Mouse (Mus musculus) intestine, postnatal 0 days (tissue): ENCODE measurements around the gene Rad51d. TPM values are rescaled to one million over a fixed set of nuclear protein-coding genes. Genes with fewer than 3 reads are reported as not detected.
A peak's percentile ranks its signal among the peaks of the same experiment; 100 is the strongest.

ENCODE experiments used
- ATAC-seq: fragments of 200-750 bp; cut with Nextera tagmentation; 2 replicates; pipeline ENCODE4 v1.8.0; 2017; ENCODE audit warnings: mild to moderate bottlenecking, moderate TSS enrichment, moderate library complexity
- H3K27ac ChIP-seq: fragments of 300-500 bp; sonication (generic); 2 replicates; pipeline ENCODE4 v1.5.1; 2014; ENCODE audit warnings: mild to moderate bottlenecking, low read depth, low read length, moderate library complexity
- H3K27me3 ChIP-seq: fragments of 300-500 bp; sonication (generic); replicated peaks from 2 replicates; pipeline ENCODE4 v1.6.1; 2014; ENCODE audit warnings: low read length, mixed read lengths; ENCODE audit not compliant: control insufficient read depth, insufficient read depth
- H3K36me3 ChIP-seq: fragments of 300-500 bp; sonication (generic); 2 replicates; pipeline ENCODE4 v1.6.1; 2014; ENCODE audit warnings: mild to moderate bottlenecking, moderate library complexity; ENCODE audit not compliant: control insufficient read depth, insufficient read depth
- H3K4me1 ChIP-seq: fragments of 300-500 bp; sonication (generic); replicated peaks from 2 replicates; pipeline ENCODE4 v1.6.1; 2014; ENCODE audit warnings: antibody characterized with exemption, low read length, mixed read lengths; ENCODE audit not compliant: control insufficient read depth, insufficient read depth
- H3K4me2 ChIP-seq: fragments of 300-500 bp; sonication (generic); replicated peaks from 2 replicates; pipeline ENCODE4 v1.6.1; 2014; ENCODE audit warnings: low read depth, mild to moderate bottlenecking, moderate library complexity
- H3K4me3 ChIP-seq: fragments of 300-500 bp; sonication (generic); 2 replicates; pipeline ENCODE4 v1.5.1; 2014; ENCODE audit warnings: low read depth, low read length
- H3K9ac ChIP-seq: fragments of 300-500 bp; sonication (generic); 2 replicates; pipeline ENCODE4 v1.6.1; 2014; ENCODE audit warnings: mild to moderate bottlenecking, low read depth, low read length
- H3K9me3 ChIP-seq: fragments of 300-500 bp; sonication (generic); 2 replicates; pipeline ENCODE4 v1.6.1; 2016; ENCODE audit warnings: mixed run types; ENCODE audit not compliant: control insufficient read depth
- CTCF ChIP-seq: sonication (generic); IDR thresholded peaks from 2 replicates; pipeline ENCODE4 v1.5.1; 2016; ENCODE audit warnings: low read depth, mild to moderate bottlenecking, control low read depth, antibody characterized with exemption, moderate library complexity
- WGBS: fragments of 180-500 bp; shearing (Covaris S2); extraction: QIAGEN DNeasy Blood & Tissue Kit; methylation state at CpG from one replicate; pipeline ENCODE4 v1.1.7; 2014; 5-methylcytosine and 5-hydroxymethylcytosine counted together
- polyA plus RNA-seq: library from polyadenylated mRNA; unstranded; fragments of >200 nt; fragmentation: Nextera tagmentation; extraction: Ambion mirVana; gene quantifications from 2 replicates; pipeline ENCODE4 v1.2.1, GENCODE M21; 2015

Gene Rad51d
- polyA plus RNA-seq, 1 experiment from 2014 or later: 9.7 TPM

DNA sequence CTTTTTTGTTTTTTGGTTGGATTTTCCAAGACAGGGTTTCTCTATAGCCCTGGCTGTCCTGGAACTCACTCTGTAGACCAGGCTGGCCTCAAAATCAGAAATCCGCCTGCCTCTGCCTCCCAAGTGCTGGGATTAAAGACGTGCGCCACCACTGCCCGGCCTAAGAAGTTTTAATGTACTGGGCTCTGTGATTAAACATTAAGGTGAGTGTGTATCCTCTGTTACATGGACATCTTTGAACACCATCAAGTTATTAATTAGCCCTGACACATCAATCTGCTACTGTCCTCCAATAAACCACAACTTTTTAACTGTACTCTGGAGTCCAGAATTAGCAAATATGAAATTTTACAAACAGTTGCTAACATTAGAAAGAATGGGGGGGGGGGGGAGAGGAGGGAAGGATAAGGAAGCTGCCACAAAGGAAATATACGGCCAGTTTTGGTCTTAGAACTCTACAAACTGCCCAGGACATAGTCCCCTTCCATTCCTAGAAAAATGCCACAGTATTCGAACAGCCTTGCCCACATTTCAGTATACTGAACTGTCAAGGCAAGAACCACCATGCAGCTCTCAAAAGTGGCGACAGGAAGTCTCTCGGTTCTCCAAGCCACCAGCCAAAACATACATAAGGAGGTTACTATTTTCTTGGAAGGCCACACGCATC, 20.8 kb downstream of the Rad51d start:
- Histone ChIP-seq H3K4me3 (peak overlapping the region; percentile 95), H3K9me3 (no peaks in the 10 kb centered on the region), H3K4me1 (no peaks in the 10 kb centered on the region), H3K27me3 (no peaks in the 10 kb centered on the region), H3K4me2 (peak overlapping the region; percentile 77), H3K36me3 (no peaks in the 10 kb centered on the region), H3K27ac (peak overlapping the region; percentile 87), H3K9ac (peak overlapping the region; percentile 81; the same call in 1 of the 2 replicates)
- WGBS: 51% methylated on average over 9 of the region's 9 CpGs
- no peak for TF ChIP-seq CTCF
- ATAC-seq: no peak

DNA sequence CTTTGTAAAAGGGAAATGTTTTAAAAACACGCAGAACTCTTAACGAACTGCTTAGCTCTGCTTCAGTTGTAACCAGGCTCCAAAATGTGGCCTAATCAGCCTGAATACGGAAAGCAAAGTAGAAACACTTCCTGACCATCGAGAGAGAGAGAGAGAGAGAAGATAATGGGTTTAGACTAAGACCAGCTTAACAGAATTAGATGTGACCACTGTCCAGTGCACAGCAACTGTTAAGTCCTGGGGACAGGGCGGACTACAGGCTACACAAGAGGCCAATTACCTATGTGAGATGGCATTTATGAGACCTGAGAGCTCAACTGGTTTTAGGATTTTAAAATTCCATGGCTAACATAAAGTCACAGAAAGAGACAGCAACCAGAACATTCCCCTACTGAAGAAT, 22.5 kb downstream of the Rad51d start:
- H3K27me3 ChIP-seq: no peaks in the 10 kb centered on the region
- no peaks in the 10 kb centered on the region for H3K4me1 ChIP-seq
- no peak for TF ChIP-seq CTCF
- H3K9ac ChIP-seq: no peak overlapping the region
- no peak overlapping the region for H3K27ac ChIP-seq
- WGBS: 79% methylated on average over 5 of the region's 5 CpGs
- H3K9me3 ChIP-seq: no peaks in the 10 kb centered on the region
- no peak for ATAC-seq
- H3K36me3 ChIP-seq: no peaks in the 10 kb centered on the region
- no peak overlapping the region for H3K4me3 ChIP-seq
- H3K4me2 ChIP-seq: no peak overlapping the region

DNA sequence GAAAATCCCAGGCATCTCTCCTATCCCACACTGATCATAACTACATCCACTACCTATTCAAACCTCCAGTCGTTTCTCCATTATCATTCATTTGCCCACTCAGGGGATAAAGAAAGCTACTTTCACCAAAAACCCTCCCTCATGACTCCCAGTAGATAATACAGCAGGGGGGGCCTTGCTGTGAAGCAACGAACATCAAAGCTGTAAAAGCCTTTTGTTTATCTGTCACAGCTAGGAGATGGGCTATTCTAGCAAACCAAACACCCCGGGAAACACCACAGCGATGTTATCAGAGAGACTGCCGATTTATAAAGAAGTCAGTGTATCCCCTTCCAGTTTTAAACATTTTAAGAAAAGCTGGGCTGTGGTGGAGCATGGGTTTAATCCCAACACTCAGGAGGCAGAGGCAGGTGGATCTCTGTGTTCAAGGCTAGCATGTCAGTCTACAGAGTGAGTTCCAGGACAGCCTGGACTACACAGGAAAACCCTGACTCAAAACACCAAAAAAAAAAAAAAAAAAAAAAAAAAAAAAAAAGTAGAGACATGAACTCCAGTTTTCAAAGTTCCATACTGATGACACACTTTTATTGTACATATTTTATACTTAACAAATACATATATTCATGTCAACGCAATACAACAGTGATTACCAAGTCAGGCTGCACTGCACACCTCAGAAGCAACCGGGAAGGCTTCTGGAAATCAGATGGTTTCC, 23.4 kb downstream of the Rad51d start:
- H3K36me3 ChIP-seq: no peaks in the 10 kb centered on the region

DNA sequence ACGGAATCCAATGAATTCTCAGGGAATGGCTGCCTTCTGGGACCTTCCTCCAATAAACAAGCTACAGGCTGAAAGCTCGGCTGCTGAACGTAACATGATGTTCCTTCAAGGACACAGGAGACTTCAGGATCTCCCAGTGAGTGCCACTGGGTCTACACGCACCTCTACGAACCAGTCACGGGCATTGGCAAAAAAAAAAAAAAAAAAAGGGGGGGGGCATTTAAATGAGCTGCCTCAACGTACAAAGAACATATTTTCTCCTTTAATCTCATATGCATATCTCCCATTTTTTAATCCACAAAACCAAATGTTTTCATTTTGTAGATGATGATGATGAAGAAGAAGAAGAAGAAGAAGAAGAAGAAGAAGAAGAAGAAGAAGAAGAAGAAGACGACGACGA, 24.5 kb downstream of the Rad51d start:
- no peak overlapping the region for H3K27ac ChIP-seq
- no peak for TF ChIP-seq CTCF
- H3K4me1 ChIP-seq: no peaks in the 10 kb centered on the region
- ATAC-seq: no peak
- H3K27me3 ChIP-seq: no peaks in the 10 kb centered on the region
- no peaks in the 10 kb centered on the region for H3K36me3 ChIP-seq
- H3K4me3 ChIP-seq: no peak overlapping the region
- no peak overlapping the region for H3K9ac ChIP-seq
- no peak overlapping the region for H3K4me2 ChIP-seq
- 85% methylated on average over 10 of the region's 10 CpGs for whole genome bisulfite sequencing
- no peaks in the 10 kb centered on the region for H3K9me3 ChIP-seq

More for the DNA sequence above, 23.4 kb downstream of the Rad51d start:
- H3K9ac ChIP-seq: no peak overlapping the region
- no peak overlapping the region for H3K27ac ChIP-seq
- no peak overlapping the region for H3K4me3 ChIP-seq
- no peak for TF ChIP-seq CTCF
- 32% methylated on average over 7 of the region's 7 CpGs for WGBS
- H3K4me1 ChIP-seq: no peaks in the 10 kb centered on the region
- no peaks in the 10 kb centered on the region for H3K27me3 ChIP-seq
- H3K4me2 ChIP-seq: no peak overlapping the region
- ATAC-seq: no peak
- H3K9me3 ChIP-seq: no peaks in the 10 kb centered on the region

GRCm38 (mm10) chr11:82863488-82863931, 26.9 kb downstream of the Rad51d start:
- Histone ChIP-seq H3K36me3 (no peaks in the 10 kb centered on the region), H3K4me2 (no peak overlapping the region), H3K9ac (no peak overlapping the region), H3K27me3 (no peaks in the 10 kb centered on the region), H3K27ac (no peak overlapping the region), H3K4me3 (no peak overlapping the region), H3K9me3 (no peaks in the 10 kb centered on the region), H3K4me1 (no peaks in the 10 kb centered on the region)
- 29% methylated on average over 4 of the region's 4 CpGs for WGBS
- peak; percentile 63 for ATAC-seq
- TF ChIP-seq CTCF: no peak

- no peak for TF ChIP-seq CTCF
- H3K9ac ChIP-seq: no peak overlapping the region
- H3K4me2 ChIP-seq: no peak overlapping the region
- ATAC-seq: no peak
- no peaks in the 10 kb centered on the region for H3K36me3 ChIP-seq
- H3K27me3 ChIP-seq: no peaks in the 10 kb centered on the region
- no peak overlapping the region for H3K27ac ChIP-seq
- 74% methylated on average over 2 of the region's 2 CpGs for WGBS
- H3K4me3 ChIP-seq: no peak overlapping the region
- no peaks in the 10 kb centered on the region for H3K4me1 ChIP-seq
- H3K9me3 ChIP-seq: no peaks in the 10 kb centered on the region
Measured at GRCm38 (mm10) chr11:82863059-82863458, 27.4 kb downstream of the Rad51d start.
